Mouse (Mus musculus): Measurements from ENCODE around the gene Ppp1r10. TPM values are rescaled to one million over a fixed set of nuclear protein-coding genes. Genes with fewer than 3 reads are reported as not detected.
A peak's percentile ranks its signal among the peaks of the same experiment; 100 is the strongest.

The Ppp1r10 gene
- total and polyA plus RNA-seq, 3 experiments, result 14.5 to 70.3 (median 31.6) TPM

GRCm38 (mm10) chr17:35870151-35870883 is 45.9 kb upstream of the Ppp1r10 start:
- Histone ChIP-seq H3K79me2 (replicated peaks; ENCODE audit: control insufficient read depth, extremely low read depth, insufficient read depth, poor library complexity, severe bottlenecking) (peaks cover 51% of the 10 kb centered on the region), H3K36me3 (replicated peaks in 1 of 2; ENCODE audit: control insufficient read depth in 1 of 2, insufficient read depth in 1 of 2, low read length in 1 of 2) (peaks cover 14 to 35% of the 10 kb centered on the region in 2 experiments), H3K4me3 (replicated peaks in 1 of 3; ENCODE audit: low read depth in 2 of 3, low read length in 2 of 3, poor library complexity in 1 of 3) (peak overlapping the region; percentile 58 to 74 (median 63)), H3K4me1 (ENCODE audit: control insufficient read depth in 1 of 2, insufficient read depth in 2 of 2) (peaks cover 0 to 29% of the 10 kb centered on the region in 2 experiments; a peak in 2 of 4 replicates), H3K27ac (ENCODE audit: insufficient read depth, low read depth) (peak overlapping the region; percentile 83), H3K4me2 (ENCODE audit: insufficient read depth, low read depth, poor library complexity, severe bottlenecking) (peak overlapping the region; percentile 85), H3K9ac (ENCODE audit: insufficient read depth, low read depth) (peak overlapping the region; percentile 69), H3K9me3 (replicated peaks; ENCODE audit: low read length) (peaks cover 4% of the 10 kb centered on the region), H3K27me3 (replicated peaks) (no peaks in the 10 kb centered on the region)
- dilution Hi-C loops (cut with MboI; ENCODE audit: extremely low pct_ligation_motif_present, extremely low pct_unique_long_range_greater_than_20kb, low sequenced_read_pairs) (no loop called here), in situ Hi-C loops (cut with MboI; ENCODE audit: low pct_ligation_motif_present, low pct_unique_long_range_greater_than_20kb, low sequenced_read_pairs) (loop anchor here (5.0 kb wide), 1 partner anchor 33 kb away; the partner anchor contains the start of gene Tubb5)
- DNase-seq (ENCODE audit: extremely low read depth), result peak; percentile 93
- TF ChIP-seq KAT2A (IDR thresholded peaks at IDR 0.05; ENCODE audit: insufficient replicate concordance, low read length) (0 out of 2 replicates have a peak, but pooled peaks have one; percentile 48), ZNF384 (IDR thresholded peaks at IDR 0.05; ENCODE audit: low read depth, low read length) (no peak), NRF1 (IDR thresholded peaks at IDR 0.05; ENCODE audit: low read depth, low read length) (no peak), UBTF (IDR thresholded peaks at IDR 0.05; ENCODE audit: low read depth, low read length) (no peak), NELFE (IDR thresholded peaks at IDR 0.05; ENCODE audit: low read depth, low read length) (no peak; the same call in 1 of the 2 replicates), MEF2A (IDR thresholded peaks at IDR 0.05; ENCODE audit: borderline replicate concordance, low read depth, low read length) (0 out of 2 replicates have a peak, but pooled peaks have one; percentile 49), EP300 (IDR thresholded peaks at IDR 0.05; ENCODE audit: low read length) (peak; percentile 73), SIN3A (IDR thresholded peaks at IDR 0.05; ENCODE audit: low read length) (peak; percentile 61), MYC (IDR thresholded peaks at IDR 0.05; ENCODE audit: low read depth, low read length) (no peak), ETS1 (conservative IDR thresholded peaks at IDR 0.05; ENCODE audit: low read depth, low read length) (peak; percentile 58; the same call in 1 of the 2 replicates), JUN (IDR thresholded peaks at IDR 0.05; ENCODE audit: insufficient read depth, low read depth, low read length) (no peak), CHD1 (IDR thresholded peaks at IDR 0.05; ENCODE audit: low read depth, low read length) (no peak), HCFC1 (IDR thresholded peaks at IDR 0.05; ENCODE audit: low read depth, low read length) (peak; percentile 80), MAZ (IDR thresholded peaks at IDR 0.05; ENCODE audit: low read depth, low read length) (peak; percentile 94), MAX (IDR thresholded peaks at IDR 0.05; ENCODE audit: low read length) (peak; percentile 55; the same call in 1 of the 2 replicates), ZMIZ1 (IDR thresholded peaks at IDR 0.05; ENCODE audit: low read depth, low read length) (0 out of 2 replicates have a peak, but pooled peaks have one; percentile 18), E2F4 (IDR thresholded peaks at IDR 0.05; ENCODE audit: insufficient replicate concordance, low read depth, low read length) (no peak), POLR2A (IDR thresholded peaks at IDR 0.05; ENCODE audit: low read depth, low read length) (peak; percentile 52), GABPA (IDR thresholded peaks at IDR 0.05; ENCODE audit: insufficient replicate concordance, low read depth, low read length) (no peak), MXI1 (IDR thresholded peaks at IDR 0.05; ENCODE audit: low read depth, low read length) (no peak; the same call in none of the 2 replicates), USF2 (conservative IDR thresholded peaks at IDR 0.05; ENCODE audit: low read depth, low read length) (no peak), BHLHE40 (IDR thresholded peaks at IDR 0.05; ENCODE audit: low read depth, low read length) (peak; percentile 23; the same call in 1 of the 2 replicates), TCF12 (IDR thresholded peaks at IDR 0.05; ENCODE audit: low read depth, low read length) (peak; percentile 61; the same call in 1 of the 2 replicates), TBP (conservative IDR thresholded peaks at IDR 0.05; ENCODE audit: low read depth, low read length) (peak; percentile 59), IRF4 (IDR thresholded peaks at IDR 0.05; ENCODE audit: low read depth, low read length) (peak; percentile 77), ELF1 (IDR thresholded peaks at IDR 0.05; ENCODE audit: low read depth, low read length) (peak; percentile 93), CHD2 (IDR thresholded peaks at IDR 0.05; ENCODE audit: low read length) (peak; percentile 93)

Measured in CH12.LX (cell line).